Mouse (Mus musculus): Measurements from ENCODE around the gene Olfr92. TPM values are rescaled to one million over a fixed set of nuclear protein-coding genes. Genes with fewer than 3 reads are reported as not detected.
A peak's percentile ranks its signal among the peaks of the same experiment; 100 is the strongest.
"Not testable (repeated sequence)": the region's sequence is repeated elsewhere in the genome, so short reads cannot be mapped to it uniquely, and the experiment has no call there.

Gene Olfr92
- 0.48 TPM in 1 of 3 replicates, not detected in the others for total RNA-seq (2017)

DNA sequence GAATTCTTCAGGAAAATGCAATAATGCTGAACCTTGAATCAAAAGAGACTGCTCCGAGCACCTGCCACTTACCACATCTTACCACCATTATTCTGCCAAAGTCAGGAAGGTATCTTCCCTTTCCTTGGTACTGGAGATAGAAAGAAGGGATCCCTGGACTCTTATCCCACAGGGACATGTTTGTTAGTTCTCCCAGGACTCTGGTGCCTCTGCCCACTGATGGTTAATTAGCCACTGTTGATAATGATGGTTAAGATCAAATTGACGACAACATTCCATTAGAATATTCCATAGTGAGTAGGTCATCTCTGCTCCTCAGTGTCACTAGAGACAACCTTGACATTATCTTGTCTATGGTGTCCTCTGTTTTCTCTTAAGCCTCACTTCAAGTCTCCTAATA lies at the start of gene Olfr92:
Olfr92 (minus strand) TSS at position 101 of the 400 bp plus-strand sequence.
- no peak for ATAC-seq (replicated peaks; ENCODE audit: insufficient number of reproducible peaks, low FRiP score, low TSS enrichment, poor library complexity, severe bottlenecking)

DNA sequence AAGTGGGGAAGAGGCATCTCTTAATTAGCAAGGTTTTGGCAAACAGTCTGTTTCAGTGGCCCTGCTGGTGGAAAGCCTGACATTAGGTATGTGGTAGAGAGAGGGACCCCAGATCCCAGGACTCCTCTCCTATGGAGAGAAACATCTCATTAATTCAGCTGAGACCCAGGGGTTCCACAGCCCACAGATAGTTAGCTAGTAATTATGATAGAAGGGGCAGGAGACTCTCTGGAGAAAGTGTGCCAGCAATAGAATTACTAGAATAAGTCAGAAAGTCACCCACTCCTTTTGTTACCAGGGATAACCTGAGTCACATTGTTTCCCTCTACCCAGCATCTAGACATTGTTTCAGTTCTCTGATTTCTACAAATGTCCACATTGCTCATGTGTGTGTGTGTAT lies 41.5 kb upstream of the Olfr92 start, which contains the start of gene Olfr93:
Olfr93 (minus strand) TSS at position 101 of the 400 bp plus-strand sequence.
- no peak for ATAC-seq (replicated peaks; ENCODE audit: insufficient number of reproducible peaks, low FRiP score, low TSS enrichment, poor library complexity, severe bottlenecking)

DNA sequence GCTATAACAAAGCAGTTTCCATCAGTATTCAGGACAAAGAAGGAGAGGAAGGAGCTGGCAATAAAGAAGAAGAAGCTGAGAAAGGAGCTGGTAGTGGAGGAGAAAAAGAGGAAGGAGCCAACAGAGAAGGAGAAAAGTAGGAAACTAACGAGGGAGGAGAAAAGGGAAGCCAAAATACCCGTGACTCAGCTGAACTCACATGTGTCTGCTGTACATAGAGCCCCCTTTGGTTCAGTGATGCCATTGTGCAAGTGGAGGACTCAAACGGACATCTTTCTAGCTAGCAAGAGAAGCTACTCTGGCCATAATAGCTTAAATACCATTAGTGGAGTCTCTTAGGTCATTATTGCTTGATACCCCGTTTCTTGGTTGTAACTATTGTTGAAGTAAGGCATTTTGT lies 11.5 kb upstream of the Olfr92 start:
- ATAC-seq (replicated peaks; ENCODE audit: insufficient number of reproducible peaks, low FRiP score, low TSS enrichment, poor library complexity, severe bottlenecking), result not testable (repeated sequence)

DNA sequence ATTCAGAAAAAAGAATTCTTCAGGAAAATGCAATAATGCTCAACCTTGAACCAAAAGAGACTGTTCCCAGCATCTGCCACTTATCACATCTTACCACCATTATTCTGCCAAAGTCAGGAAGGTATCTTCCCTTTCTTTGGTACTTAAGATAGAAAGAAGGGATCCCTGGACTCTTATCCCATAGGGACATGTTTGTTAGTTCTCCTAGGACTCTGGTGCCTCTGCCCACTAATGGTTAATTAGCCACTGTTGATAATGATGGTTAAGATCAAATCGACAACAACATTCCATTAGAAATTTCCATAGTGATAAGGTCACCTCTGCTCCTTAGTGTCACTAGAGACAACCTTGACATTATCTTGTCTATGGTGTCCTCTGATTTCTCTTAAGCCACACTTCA lies 21.7 kb downstream of the Olfr92 start, which contains the start of gene Olfr91:
Olfr91 (minus strand) TSS at position 101 of the 400 bp plus-strand sequence.
- ATAC-seq (replicated peaks; ENCODE audit: insufficient number of reproducible peaks, low FRiP score, low TSS enrichment, poor library complexity, severe bottlenecking), result no peak

DNA sequence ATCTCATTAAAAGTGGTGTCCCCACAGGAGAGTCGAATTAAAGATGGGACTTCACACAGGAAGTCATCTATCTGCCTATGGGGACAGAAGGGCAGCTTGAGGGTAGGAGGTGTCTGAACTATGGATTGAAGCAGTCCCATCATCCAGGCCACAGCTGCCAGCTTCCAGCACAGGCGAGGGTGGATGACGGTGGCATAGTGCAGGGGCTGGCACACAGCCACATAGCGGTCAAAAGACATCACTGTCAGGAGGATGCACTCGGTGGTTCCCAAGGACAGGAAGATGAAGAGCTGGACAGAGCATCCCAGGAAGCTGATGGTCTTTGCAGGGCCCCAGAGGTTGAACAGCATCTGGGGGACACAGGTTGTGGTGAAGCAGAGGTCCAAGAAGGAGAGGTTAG lies 26.6 kb downstream of the Olfr92 start:
- ATAC-seq (replicated peaks; ENCODE audit: insufficient number of reproducible peaks, low FRiP score, low TSS enrichment, poor library complexity, severe bottlenecking), result no peak

DNA sequence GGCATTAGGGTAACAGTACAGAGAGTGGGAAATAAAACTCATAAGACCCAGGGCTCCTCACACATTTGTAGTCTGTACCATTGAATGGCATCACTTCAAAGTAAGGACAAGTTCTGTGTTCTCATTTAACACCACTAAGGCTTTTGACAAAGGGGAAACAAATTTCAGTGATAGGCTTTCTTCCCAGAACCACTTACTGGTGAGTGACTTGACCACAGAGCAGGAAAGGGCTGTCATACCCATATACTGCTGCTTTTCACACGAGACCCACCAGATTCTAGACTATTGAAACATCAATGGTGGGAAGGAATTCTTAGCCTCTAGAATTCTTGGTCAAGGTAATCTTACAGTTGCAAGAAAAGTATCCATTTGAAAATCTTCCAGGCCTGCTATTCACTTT lies 27.7 kb downstream of the Olfr92 start:
- ATAC-seq (replicated peaks; ENCODE audit: insufficient number of reproducible peaks, low FRiP score, low TSS enrichment, poor library complexity, severe bottlenecking), result no peak

DNA sequence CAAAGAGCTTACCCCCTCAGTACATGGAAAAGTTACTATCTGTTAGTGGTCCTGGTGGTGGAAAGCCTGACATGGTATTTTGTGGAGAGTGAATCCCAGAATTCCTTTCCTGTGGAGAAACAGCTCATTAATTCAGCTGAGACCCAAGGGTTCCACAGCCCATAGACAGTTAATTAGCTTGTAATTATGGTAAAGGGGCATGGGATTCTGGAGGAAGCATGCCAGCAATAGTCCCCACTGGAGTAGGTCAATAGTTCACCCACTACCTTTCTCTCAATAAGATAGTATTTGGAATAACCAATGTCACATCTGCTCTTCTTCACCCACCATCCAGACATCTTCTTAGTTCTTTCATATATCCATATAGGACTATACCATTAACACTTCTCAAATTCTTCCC lies 31.5 kb downstream of the Olfr92 start, which contains the start of gene Olfr90:
Olfr90 (minus strand) TSS at position 101 of the 400 bp plus-strand sequence.
- ATAC-seq (replicated peaks; ENCODE audit: insufficient number of reproducible peaks, low FRiP score, low TSS enrichment, poor library complexity, severe bottlenecking), result no peak

DNA sequence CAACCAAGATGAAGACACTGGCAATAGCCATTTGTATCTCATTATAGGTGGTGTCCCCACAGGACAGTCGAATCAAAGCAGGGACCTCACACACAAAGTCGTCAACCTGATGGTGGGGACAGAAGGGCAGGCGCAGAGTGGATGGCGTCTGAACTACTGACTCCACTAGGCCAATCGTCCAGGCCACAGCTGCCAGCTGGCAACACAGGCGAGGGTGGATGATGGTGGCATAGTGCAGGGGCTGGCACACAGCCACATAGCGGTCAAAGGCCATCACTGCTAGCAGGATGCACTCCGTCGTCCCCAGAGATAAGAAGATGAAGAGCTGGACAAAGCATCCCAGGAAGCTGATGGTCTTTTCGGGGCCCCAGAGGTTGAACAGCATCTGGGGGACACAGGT lies 34.3 kb downstream of the Olfr92 start:
- no peak for ATAC-seq (replicated peaks; ENCODE audit: insufficient number of reproducible peaks, low FRiP score, low TSS enrichment, poor library complexity, severe bottlenecking)

DNA sequence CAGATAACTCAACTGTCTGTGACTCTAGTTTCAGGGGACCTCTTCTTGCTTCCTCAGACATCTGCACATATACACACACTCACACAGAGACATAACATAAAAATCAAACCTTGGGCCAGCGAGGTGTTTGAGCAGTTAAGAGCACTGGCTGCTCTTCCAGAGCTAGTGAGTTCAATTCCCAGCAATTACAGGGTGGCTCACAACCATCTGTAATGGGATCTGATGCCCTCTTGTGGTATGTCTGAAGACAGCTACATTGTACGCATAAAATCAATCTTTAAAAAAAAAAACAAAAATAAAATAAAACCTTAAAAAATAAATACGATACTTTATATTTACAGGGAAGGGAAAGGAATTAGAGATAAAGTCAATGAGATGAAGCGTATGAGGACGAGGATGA lies 35.3 kb downstream of the Olfr92 start:
- no peak for ATAC-seq (replicated peaks; ENCODE audit: insufficient number of reproducible peaks, low FRiP score, low TSS enrichment, poor library complexity, severe bottlenecking)

DNA sequence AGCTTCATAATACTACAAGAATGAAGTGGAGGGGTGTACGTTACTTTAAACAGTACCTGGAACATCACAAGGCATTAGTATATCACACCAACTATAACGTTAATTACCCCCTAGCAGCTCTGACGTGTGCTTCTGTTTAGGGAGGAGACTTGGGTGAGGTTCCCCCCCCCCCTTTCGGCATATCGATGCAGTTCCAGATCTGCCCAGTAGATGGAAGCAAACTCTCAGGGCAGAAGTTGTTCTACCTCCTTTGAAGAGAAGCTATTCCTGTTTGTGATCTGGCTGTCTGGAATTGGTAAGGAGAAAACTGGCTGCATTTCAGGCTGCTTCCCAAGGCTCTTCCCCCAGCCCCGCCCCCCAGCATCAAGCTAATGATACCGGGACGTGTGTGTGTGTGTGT lies 36.6 kb downstream of the Olfr92 start:
- ATAC-seq (replicated peaks; ENCODE audit: insufficient number of reproducible peaks, low FRiP score, low TSS enrichment, poor library complexity, severe bottlenecking), result peak; percentile 71

DNA sequence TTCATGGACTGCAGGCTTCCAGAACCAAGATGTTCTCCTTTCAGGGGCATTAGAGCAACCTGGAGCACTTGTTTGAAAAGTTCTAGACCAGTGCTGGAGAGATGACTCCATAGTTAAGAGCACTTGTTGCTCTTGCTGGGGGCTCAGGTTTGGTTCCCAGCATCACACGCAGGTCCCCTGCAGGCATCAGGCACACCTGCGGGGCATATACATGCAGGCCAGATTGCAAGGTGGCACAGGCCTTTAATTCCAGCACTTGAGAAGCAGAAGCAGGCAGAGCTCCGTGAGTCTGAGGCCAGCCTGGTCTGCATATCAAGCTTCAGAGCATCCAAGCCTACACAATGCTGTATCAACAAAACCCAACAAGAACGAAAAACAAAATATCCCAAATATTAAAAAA lies 38.2 kb downstream of the Olfr92 start:
- ATAC-seq (replicated peaks; ENCODE audit: insufficient number of reproducible peaks, low FRiP score, low TSS enrichment, poor library complexity, severe bottlenecking), result no peak

DNA sequence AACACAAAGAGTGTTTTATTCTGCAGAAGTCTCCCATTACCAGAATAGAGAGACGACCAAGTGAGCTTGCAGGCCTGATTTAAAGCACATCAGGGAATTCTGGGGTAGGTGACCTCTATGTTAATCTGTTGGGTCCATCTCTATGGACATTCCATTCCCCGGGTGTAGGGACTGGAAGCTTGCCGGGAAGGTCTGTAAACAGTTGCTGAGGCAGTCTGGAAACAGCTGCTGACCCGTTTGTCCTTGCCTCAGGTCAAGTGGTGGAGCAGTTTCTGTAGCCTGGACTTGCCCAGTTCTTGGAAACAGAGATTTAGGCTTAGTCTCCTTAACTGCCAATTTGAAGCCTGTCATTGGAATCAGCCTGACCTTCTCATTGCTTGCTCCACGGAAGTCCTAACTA lies 39.8 kb downstream of the Olfr92 start:
- ATAC-seq (replicated peaks; ENCODE audit: insufficient number of reproducible peaks, low FRiP score, low TSS enrichment, poor library complexity, severe bottlenecking), result no peak

DNA sequence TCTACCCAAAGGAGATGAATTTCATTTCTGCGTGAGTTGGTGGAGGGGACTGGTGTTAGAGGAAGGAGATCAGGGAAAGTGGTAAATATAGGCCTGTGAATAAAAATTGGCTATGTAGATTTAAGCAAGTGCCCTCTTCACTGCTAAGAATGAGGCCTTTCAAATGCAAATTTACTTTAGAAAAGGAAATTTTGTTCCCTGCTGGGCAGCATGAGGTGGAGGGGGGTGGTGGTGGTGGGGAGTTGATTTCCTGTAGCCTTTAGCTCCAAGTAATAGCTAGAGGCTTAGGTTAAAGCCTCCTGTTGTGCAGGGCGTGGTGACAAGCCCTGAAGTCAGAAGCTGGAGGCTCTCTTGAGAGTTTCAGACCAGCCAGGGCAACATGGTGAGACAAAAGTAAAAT lies 40.9 kb downstream of the Olfr92 start:
- ATAC-seq (replicated peaks; ENCODE audit: insufficient number of reproducible peaks, low FRiP score, low TSS enrichment, poor library complexity, severe bottlenecking), result no peak

DNA sequence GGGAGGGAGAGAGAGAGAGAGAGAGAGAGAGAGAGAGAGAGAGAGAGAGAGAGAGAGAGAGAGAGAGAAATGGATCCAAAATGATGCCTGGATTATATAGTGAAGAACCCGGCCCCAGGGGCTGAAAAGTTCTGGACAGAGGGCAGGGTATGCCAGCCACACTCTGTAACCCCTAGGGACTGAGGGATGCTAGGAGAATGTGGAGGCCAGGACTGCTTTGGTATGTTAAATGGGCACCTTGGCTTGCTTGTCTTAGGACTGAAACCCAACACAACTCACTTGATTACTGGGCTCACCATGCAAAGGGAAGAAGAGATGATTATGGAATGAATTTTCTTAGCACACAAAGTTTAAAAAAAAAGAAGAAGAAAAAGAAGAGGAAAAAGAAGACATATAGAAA lies 41.7 kb downstream of the Olfr92 start:
- ATAC-seq (replicated peaks; ENCODE audit: insufficient number of reproducible peaks, low FRiP score, low TSS enrichment, poor library complexity, severe bottlenecking), result no peak

DNA sequence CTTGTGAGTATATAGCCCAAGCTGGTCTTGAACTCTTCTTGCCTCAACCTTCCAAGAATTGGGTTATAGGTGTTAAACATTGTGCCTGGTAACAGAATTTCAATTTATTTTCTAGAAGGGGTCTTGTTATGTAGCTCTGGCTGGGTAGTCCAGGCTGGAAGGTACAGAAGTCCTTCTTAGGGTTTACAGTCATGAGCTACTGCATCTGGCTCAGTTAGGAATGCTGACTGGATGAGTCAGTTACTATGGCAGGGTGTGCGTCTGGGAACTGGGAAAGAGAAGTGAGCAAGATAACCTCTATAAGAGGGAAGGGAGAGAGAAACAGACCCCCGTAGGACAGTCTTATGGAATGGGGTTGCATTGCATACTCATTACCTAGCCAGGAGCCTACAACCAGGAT lies 44.1 kb downstream of the Olfr92 start:
- no peak for ATAC-seq (replicated peaks; ENCODE audit: insufficient number of reproducible peaks, low FRiP score, low TSS enrichment, poor library complexity, severe bottlenecking)

DNA sequence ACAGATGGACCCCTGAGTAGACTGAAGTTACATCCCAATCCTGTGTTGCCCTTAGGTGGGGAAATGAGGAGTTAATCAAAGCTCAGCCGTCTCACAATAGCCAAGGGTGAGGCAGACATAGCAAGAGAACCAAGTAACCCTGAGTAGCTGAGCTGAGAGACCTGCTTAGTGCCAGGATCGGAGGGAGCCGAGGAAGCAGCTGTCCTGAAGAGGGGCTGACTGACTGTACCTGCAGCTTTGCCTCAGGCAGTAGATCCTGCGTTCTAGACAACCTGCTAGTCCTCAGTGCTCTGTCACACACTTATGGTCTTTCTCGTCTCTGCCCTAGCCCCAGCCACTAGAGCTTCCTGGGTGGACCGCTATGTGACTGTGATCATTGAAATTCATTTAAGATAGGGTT lies 44.7 kb downstream of the Olfr92 start:
- no peak for ATAC-seq (replicated peaks; ENCODE audit: insufficient number of reproducible peaks, low FRiP score, low TSS enrichment, poor library complexity, severe bottlenecking)

DNA sequence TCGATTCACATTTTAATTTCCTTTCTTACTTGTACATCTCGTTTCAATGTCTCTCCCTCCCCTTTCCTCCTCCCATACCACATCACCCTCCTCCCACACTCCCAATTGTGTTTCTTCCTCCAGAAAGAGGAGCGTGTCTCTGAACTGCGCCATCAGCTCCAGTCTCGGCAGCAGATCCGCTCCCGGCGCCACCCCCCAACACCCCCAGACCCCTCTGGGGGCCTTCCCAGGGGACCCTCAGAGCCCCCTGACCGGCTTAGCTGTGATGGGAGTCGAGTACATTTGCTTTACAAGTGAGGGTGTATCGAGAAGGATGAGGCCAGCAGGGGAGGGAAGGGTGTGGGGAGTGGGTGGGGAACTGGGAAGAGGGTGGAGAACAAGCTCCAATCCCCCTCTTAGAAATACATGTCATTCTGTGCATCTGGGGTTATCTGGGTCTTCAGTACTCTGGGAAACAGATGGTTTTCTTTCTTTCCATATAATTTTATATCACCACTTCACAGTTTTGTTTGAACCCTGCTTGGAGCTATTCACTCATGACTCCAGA lies 47.1 kb downstream of the Olfr92 start:
- ATAC-seq (replicated peaks; ENCODE audit: insufficient number of reproducible peaks, low FRiP score, low TSS enrichment, poor library complexity, severe bottlenecking), result no peak

DNA sequence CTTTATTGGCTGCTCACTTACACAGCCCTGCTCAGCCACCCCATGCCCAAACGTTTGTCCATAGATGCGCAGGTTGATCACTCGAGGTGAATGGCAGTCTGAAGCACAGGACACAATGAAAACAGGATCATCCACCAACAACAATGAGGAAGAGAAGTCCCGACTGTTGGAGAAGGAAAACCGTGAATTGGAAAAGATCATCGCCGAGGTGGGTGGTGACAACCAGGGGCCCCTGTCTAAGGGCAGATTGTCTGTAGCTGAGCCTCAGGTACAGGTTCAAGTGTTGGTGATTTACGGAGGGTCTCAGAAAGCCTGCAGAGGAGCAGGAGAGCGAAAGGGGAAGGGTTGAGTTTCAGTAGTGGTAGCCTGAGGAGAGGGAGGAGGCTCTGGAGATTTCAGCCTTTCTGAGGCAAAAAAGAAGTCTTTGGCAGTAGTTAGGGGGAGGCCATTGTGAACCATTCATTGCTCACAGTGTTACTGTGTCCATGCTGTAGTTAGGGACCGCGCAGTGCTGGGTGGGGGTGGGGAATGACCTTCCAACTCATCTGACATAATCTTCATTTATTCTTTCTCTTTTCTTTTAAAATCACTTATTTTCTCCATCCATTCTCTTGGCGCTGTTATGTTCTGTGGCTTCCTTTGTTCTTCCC lies 47.7 kb downstream of the Olfr92 start:
- no peak for ATAC-seq (replicated peaks; ENCODE audit: insufficient number of reproducible peaks, low FRiP score, low TSS enrichment, poor library complexity, severe bottlenecking)

DNA sequence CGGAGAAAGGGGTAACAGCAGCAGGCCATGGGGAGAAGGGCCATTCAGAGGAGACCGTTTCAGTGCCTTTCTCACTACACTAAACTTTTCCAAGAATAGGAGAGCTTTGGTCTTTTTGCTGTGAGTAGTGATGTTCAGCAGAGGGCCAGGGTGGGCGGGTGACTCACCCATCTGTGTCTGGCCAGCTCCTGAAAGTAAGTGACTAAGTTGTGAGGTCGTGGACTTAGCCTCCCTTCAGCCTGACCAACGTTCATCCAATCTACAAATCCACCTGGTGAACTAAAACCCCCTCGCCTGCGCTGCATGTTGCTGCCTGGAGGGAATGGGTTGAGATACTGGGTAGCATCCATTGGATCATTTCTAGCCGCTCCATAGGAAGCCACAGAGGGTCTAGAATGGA lies 49.8 kb downstream of the Olfr92 start:
- no peak for ATAC-seq (replicated peaks; ENCODE audit: insufficient number of reproducible peaks, low FRiP score, low TSS enrichment, poor library complexity, severe bottlenecking)

DNA sequence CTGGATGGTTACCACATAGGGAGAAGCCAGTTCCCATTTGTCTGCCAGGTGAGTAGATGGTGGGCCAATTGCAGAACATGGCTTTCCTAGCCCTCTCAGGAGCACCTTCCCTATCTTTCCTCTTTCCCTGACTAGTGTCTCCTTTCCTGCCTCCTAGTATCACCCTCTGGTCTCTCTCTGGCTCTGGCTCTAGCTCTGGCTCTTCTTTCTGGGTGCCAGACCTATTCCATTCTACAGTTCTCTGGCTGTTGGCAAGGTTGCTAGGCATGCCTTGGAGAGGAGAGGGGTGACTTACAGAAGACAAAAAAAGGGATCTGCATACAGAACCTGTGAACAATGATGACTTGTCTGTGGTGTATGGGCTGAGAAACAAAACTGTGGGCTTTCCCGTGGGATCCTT lies 52.0 kb downstream of the Olfr92 start:
- no peak for ATAC-seq (replicated peaks; ENCODE audit: insufficient number of reproducible peaks, low FRiP score, low TSS enrichment, poor library complexity, severe bottlenecking)

DNA sequence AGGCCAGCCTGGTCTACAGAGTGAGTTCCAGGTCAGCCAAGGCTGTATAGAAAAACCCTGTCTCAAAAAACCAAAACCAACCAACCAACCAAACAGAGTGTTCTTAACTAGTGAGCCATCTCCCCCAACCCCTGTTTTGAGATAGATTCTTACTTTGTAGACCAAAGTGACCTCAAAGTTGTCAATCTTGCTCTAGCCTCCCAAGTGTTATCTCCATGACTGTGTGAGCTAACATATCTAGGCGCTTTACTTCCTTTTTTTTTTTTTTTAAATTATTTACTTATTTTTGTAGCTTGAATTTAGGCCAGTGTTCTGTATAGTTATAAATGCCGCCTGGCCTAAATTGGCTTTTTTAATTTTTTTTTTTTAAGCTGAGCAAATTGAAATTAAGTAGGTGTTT lies 53.9 kb downstream of the Olfr92 start:
- ATAC-seq (replicated peaks; ENCODE audit: insufficient number of reproducible peaks, low FRiP score, low TSS enrichment, poor library complexity, severe bottlenecking), result no peak
